Mouse (Mus musculus): ENCODE results near the gene Adgrl3. TPM values are rescaled to one million over a fixed set of nuclear protein-coding genes. Genes with fewer than 3 reads are reported as not detected.

The Adgrl3 gene
- total RNA-seq, 2 experiments from 2014 or later: not detected

- no peak for ATAC-seq (replicated peaks; ENCODE audit: poor library complexity, severe bottlenecking)
Observed at GRCm38 (mm10) chr5:81359560-81359959, 339.6 kb downstream of the Adgrl3 start.

GRCm38 (mm10) chr5:81364198-81364643 lies 344.3 kb downstream of the Adgrl3 start:
- no peak for ATAC-seq (replicated peaks; ENCODE audit: poor library complexity, severe bottlenecking)

- no peak for ATAC-seq (replicated peaks; ENCODE audit: poor library complexity, severe bottlenecking)
Observed at GRCm38 (mm10) chr5:81365250-81365649, 345.3 kb downstream of the Adgrl3 start.

- no peak for ATAC-seq (replicated peaks; ENCODE audit: poor library complexity, severe bottlenecking)
Observed at GRCm38 (mm10) chr5:81370126-81370850, 350.4 kb downstream of the Adgrl3 start.

- ATAC-seq (replicated peaks; ENCODE audit: poor library complexity, severe bottlenecking): no peak
Observed at GRCm38 (mm10) chr5:81375992-81376391, 356.1 kb downstream of the Adgrl3 start.

- no peak for ATAC-seq (replicated peaks; ENCODE audit: poor library complexity, severe bottlenecking)
Observed at GRCm38 (mm10) chr5:81405582-81406143, 385.7 kb downstream of the Adgrl3 start.

- ATAC-seq (replicated peaks; ENCODE audit: poor library complexity, severe bottlenecking): no peak
Observed at GRCm38 (mm10) chr5:81417326-81417725, 397.4 kb downstream of the Adgrl3 start.

GRCm38 (mm10) chr5:81427393-81427792 lies 407.5 kb downstream of the Adgrl3 start:
- ATAC-seq (replicated peaks; ENCODE audit: poor library complexity, severe bottlenecking): no peak

- ATAC-seq (replicated peaks; ENCODE audit: poor library complexity, severe bottlenecking): no peak
Observed at GRCm38 (mm10) chr5:81436375-81436774, 416.4 kb downstream of the Adgrl3 start.

GRCm38 (mm10) chr5:81442150-81442549 lies 422.2 kb downstream of the Adgrl3 start:
- no peak for ATAC-seq (replicated peaks; ENCODE audit: poor library complexity, severe bottlenecking)

- no peak for ATAC-seq (replicated peaks; ENCODE audit: poor library complexity, severe bottlenecking)
Observed at GRCm38 (mm10) chr5:81465971-81466370, 446.0 kb downstream of the Adgrl3 start.

- ATAC-seq (replicated peaks; ENCODE audit: poor library complexity, severe bottlenecking): no peak
Observed at GRCm38 (mm10) chr5:81474681-81475080, 454.7 kb downstream of the Adgrl3 start.

- ATAC-seq (replicated peaks; ENCODE audit: poor library complexity, severe bottlenecking): no peak
Observed at GRCm38 (mm10) chr5:81475406-81475805, 455.5 kb downstream of the Adgrl3 start.

GRCm38 (mm10) chr5:81475971-81476606 lies 456.2 kb downstream of the Adgrl3 start:
- no peak for ATAC-seq (replicated peaks; ENCODE audit: poor library complexity, severe bottlenecking)

GRCm38 (mm10) chr5:81480911-81481310 lies 461.0 kb downstream of the Adgrl3 start:
- no peak for ATAC-seq (replicated peaks; ENCODE audit: poor library complexity, severe bottlenecking)

- ATAC-seq (replicated peaks; ENCODE audit: poor library complexity, severe bottlenecking): no peak
Observed at GRCm38 (mm10) chr5:81483890-81484289, 464.0 kb downstream of the Adgrl3 start.

GRCm38 (mm10) chr5:81501076-81501475 lies 481.1 kb downstream of the Adgrl3 start:
- no peak for ATAC-seq (replicated peaks; ENCODE audit: poor library complexity, severe bottlenecking)

GRCm38 (mm10) chr5:81518720-81519496 lies 499.0 kb downstream of the Adgrl3 start:
- ATAC-seq (replicated peaks; ENCODE audit: poor library complexity, severe bottlenecking): no peak

- ATAC-seq (replicated peaks; ENCODE audit: poor library complexity, severe bottlenecking): no peak
Observed at GRCm38 (mm10) chr5:81519497-81520382, 499.8 kb downstream of the Adgrl3 start.

- ATAC-seq (replicated peaks; ENCODE audit: poor library complexity, severe bottlenecking): no peak
Observed at GRCm38 (mm10) chr5:81522760-81523159, 502.8 kb downstream of the Adgrl3 start.
